Mouse (Mus musculus) E14TG2a.4 (cell line): ENCODE measurements around the gene Hist1h2bg.

ENCODE experiments used
- CTCF ChIP-seq: conservative IDR thresholded peaks from 2 replicates; pipeline ENCODE4 v1.5.1; 2014; ENCODE audit warnings: low read length
- NANOG ChIP-seq: IDR thresholded peaks from 2 replicates; pipeline ENCODE4 v1.6.1; 2014; ENCODE audit warnings: borderline replicate concordance, low read length, mixed read lengths

- no peak for TF ChIP-seq CTCF
- TF ChIP-seq NANOG, result no peak
Measured at GRCm38 (mm10) chr13:23525901-23526300, 45.3 kb upstream of the Hist1h2bg start.
